Mouse (Mus musculus): ENCODE results near the gene Clpsl2.
A peak's percentile ranks its signal among the peaks of the same experiment; 100 is the strongest.

Clpsl2 gene

DNA sequence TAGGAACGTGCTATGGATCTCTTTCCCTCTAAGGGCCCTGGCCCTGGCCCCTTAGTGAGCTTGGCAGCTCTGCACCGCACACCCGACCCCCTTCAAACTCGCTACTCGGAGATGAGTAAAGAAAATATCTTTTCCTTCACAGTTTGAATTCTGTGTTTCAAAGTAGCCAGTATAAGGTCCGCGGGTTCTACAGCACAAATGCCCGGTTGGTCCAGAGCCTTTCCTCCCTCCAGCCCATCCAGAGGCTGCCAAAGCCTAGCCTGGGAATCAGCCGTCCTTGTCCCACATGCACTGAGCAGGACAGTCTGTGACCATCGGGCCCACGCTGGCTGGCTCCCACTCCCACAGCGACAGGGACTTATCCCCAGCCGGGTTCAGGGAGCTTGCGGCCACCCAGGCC is at the start of gene Clpsl2:
Gene Clpsl2 (plus strand): TSS at position 301 of the 400 bp plus-strand sequence.
- no peak for DNase-seq (ENCODE audit: low read depth)

DNA sequence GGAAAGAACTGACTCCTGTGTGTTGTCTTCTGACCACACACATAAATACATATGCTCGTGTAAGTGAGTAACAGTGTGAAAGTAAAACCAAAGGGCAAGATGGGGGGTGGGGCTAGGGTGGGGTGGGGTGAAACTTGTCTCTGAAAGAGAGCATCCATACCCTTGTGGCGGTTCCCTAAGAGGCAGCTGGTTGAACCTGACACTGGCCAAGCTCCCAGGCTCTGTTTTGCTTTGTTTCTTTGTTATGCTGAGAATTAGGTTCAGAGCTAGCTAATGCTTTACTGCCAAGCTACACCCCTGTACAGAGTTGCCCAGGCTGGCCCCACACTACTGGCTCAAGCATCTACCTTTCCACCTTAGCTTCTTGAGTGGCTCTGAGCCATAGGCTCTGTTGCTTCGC is 48.7 kb upstream of the Clpsl2 start:
- no peak for DNase-seq (ENCODE audit: low read depth)

DNA sequence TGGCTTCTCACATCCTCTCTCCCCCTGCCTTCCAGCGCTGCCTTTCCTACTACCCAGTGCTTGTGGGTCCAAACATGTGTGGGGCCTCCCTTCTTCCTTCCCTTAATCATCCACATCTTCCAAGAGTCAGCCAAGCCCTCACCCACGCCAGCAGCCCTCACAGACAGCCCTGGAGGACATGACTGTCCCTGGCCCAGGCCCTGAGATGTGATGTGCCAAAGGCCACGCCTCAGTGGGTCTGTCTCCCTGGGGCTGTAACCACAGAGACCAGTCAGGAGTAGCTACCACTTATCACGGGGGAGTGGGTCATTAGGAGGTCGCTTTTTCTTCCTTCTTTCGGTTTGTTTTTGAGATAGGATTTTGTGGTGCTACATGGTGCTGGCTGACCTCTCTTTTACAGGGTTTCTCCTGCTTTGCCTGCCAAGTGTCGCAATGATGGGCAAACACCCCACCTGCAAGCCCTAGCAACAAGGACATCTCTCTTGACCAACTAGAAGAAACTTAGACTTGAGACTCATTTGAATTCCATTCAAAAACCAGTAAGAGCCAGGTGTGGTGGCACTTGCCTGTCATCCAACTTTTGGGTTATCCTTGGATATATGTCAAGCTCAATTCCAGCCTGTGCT is 46.9 kb upstream of the Clpsl2 start:
- peak; percentile 49 for DNase-seq (ENCODE audit: low read depth)

DNA sequence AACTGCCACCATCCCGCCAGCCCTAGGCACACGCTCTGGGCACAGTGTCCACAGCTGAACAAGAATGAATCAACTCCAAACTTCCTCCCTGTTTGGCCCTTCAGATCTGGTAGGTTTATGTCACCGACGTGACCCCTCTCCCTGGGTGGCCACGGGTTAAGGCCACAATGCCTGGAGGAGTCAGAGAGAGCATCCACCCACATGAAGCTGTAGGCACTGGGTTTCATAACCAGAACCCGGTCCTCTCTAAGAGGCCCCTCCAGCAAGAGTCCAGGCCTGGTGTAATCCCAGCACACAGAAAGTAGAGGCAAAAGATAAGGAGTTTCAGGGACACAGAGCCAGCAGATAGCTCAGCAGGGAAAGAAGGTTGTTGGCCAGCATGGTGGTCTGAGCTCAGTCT is 45.0 kb upstream of the Clpsl2 start:
- DNase-seq (ENCODE audit: low read depth): no peak

DNA sequence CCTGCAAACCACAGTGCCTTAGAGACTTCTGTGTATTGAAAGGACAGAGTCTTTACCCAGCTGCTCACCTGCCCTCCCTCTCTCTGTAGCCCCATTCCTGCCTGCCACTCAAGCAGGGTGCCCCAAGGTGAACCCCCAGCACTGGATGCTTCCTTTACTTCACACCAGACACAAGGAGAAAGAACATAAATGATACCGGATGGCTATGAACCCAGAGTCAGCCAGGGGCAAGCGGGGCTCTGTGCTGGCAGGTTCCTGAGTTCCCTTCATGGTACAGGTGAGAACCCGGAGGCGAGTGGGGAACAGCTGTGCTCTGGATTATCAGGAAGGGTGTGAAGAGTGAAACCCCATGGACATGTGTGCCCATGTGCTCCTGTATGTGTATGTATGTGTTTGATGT is 43.6 kb upstream of the Clpsl2 start:
- no peak for DNase-seq (ENCODE audit: low read depth)

DNA sequence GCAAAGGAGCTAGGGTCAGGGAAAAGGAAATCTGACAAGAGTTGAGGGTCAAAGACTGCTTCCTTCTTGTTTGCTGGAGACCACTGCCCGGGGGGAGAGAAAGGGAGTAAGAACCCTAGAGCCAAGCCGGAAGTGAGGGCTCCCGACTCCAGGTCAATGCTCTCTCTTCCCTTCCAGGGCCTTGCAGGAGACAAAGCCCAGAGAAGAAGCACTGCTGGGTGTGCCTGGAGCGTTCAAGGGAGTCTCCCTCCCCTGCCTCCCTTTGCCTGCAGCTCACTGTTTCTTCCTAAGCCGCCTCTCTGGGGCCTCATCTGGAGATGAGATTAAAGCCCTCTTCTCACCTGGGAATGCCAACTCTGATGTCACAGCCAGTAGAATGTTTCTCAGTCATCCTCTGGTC is 42.3 kb upstream of the Clpsl2 start:
- no peak for DNase-seq (ENCODE audit: low read depth)

DNA sequence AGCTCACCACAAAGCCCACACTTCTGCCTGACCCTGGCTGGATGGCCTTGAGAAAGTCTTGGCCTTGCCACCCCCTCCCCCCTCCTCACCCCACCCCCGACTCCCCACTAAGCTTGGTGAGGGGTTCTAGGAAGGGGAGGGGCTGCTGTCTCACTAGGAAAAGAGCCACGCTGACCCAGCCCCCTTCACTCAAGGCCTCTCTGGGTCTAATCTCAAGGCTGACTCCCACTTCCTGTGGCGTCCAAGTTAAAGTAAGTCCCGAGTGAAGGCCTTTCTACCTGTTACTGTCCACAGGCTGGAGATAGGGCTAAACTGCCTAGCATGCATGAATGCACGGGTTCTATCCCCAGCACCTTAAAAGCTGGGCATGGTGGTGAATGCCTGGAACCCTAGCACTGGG is 41.7 kb upstream of the Clpsl2 start:
- DNase-seq (ENCODE audit: low read depth): no peak

DNA sequence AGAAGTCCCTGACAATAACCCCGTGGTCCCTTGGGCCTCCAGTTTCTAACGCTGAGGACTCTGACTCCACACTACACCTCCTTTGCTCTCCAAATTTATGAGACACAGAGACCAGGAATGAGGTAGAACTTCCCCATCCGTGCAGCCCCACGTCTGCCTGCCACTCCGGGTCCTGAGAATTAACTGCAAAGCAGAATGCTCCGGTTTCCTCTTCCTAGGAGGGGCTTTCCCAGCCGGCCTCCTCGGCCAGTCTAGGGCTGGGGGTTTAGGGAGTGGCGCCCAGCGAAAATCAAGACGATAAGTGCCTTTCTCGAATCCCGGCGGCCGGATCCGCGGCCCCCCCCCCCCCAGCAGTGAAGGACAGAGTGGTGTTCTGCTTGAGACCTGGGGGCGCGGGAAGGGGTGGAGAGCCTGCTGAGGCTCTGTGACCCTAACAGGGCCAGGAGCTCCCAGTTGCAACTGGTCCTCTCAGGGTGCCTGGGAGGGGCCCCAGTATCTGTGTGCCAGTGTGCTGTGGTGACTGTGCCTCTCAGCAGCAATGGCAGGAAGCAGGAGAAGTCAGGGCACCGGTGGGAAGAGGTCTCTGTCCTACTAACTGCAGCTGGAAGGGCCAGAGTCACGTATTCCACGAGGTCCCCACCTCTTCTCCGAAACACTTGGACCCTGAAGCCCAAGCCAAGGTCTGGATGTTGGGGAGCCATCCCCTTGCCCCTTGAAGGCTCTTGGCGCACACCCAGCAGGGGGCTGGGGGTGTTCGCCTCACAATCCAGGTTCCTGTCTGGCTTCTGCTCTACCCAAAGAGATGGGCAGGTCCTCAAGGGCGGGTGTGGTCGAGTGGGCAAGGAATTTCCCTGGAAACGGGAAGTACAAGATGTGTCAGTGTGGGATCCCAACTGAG is 38.5 kb upstream of the Clpsl2 start:
- no peak for DNase-seq (ENCODE audit: low read depth)

DNA sequence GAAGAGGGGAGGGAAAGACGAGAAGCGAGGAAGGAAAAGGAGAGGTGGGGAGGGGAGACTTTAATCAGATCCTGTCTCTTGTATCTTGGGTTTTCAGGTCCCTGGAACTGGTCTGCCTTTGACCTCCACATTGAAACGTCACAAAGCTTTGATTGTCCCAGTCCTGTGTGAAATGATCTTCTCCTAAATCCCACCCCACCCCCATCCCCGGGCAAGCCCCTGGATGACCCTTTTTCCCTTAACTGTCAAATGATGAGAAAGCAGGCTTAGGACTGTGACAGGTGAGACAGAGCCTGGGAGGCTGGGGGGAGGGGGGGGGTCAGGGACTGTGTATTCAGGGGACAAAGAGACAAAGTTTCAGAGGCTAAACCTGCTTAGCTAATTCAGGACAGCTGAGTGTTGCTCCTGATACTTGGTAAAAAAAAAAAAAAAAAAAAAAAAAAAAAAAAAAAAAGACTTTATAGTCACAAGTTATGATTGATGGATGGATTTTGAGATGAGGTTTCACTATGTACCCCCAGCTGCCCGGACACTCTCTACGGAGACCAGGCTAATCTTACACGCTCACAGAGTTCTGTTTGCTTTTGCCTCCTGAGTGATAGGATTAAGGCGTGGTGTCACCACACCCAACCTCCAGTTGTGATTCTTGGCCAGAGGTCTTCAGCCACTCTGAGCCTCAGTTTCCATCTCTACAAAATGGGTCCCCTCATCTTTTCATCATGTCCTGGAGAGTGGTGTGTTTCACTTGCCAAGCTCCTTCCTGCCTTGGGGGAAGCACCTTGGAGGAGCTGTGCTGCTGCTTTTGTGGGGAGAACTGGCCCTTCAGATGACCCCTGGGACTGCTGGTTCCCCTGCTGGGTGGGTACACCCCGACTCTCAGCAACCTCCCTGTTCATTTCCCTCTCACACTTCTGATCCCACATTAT is 37.3 kb upstream of the Clpsl2 start:
- no peak for DNase-seq (ENCODE audit: low read depth)

DNA sequence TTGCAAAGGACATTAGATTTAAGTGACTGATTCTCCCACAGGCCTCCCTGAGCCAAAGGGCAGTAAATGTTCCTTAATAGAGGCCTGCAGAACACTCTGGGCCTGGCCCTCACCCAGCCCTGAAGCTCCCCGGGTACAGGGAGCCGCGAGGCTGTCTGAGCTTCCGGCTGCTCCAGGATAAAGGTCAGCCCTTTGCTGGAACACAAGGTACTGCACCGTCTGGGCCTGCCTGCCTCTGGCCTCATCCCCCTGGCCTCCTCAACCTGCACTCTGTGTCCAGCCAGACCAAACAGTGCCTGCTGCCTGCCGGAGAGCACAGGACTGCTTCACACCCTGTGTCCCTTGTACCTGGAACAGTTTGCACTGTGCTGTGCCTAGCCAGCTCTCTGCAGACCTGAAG is 36.5 kb upstream of the Clpsl2 start:
- DNase-seq (ENCODE audit: low read depth): peak; percentile 38

DNA sequence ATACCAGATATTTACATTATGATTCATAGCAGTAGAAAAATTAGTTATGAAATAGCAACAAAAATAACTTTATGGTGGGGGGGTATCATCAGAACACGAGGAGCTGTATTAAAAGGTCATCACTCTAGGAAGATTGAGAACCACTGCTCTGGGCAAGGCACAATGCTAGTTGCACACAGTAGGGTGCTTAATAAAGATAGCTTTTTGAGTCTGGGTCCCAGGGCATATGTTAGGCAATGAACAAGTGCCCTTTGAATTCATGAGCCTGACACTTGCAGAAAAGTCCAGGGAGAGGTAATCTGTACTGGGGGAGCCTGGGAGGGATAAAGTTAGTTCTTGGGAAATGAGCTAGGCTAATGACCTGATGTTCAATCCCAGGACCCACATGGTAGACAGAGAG is 35.9 kb upstream of the Clpsl2 start:
- no peak for DNase-seq (ENCODE audit: low read depth)

DNA sequence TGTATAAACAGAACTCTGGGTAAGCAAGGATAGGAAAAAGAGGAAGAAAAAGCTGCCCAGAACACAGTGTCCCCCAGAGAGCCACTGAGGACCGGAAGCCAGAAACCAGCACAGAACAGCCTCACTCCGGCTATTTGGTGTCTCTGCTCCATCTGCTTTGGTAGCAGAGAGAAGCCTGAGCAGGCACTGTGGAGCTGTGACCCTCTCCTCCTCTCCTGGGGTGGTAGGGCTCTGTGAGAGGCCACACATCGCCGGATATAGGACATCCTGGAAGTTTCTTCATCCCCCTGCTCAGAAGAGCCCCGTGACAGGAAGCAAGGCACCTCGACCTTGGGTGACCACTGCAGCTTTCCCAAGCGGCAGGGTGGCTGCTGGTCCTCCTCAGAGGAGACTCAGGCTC is 35.4 kb upstream of the Clpsl2 start:
- no peak for DNase-seq (ENCODE audit: low read depth)

DNA sequence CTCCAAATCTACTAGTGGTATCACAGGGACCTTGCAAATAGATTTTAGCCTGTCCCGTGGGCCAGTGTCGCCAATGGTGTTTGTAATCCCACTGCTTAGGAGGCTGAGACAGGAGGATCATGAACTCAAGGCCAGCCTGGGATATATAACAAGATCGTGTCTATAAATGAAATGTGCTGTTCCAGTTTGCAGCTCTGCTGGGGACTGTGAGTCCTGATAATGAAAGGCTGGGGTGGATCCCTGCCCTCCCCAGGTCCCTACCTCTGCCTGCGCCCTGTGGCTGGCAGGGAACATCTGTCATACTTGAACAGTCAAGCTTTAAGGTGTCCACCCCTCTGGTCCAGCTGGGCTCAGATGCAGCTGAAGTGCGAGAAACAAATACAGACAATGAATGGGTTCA is 34.7 kb upstream of the Clpsl2 start:
- DNase-seq (ENCODE audit: low read depth): no peak

DNA sequence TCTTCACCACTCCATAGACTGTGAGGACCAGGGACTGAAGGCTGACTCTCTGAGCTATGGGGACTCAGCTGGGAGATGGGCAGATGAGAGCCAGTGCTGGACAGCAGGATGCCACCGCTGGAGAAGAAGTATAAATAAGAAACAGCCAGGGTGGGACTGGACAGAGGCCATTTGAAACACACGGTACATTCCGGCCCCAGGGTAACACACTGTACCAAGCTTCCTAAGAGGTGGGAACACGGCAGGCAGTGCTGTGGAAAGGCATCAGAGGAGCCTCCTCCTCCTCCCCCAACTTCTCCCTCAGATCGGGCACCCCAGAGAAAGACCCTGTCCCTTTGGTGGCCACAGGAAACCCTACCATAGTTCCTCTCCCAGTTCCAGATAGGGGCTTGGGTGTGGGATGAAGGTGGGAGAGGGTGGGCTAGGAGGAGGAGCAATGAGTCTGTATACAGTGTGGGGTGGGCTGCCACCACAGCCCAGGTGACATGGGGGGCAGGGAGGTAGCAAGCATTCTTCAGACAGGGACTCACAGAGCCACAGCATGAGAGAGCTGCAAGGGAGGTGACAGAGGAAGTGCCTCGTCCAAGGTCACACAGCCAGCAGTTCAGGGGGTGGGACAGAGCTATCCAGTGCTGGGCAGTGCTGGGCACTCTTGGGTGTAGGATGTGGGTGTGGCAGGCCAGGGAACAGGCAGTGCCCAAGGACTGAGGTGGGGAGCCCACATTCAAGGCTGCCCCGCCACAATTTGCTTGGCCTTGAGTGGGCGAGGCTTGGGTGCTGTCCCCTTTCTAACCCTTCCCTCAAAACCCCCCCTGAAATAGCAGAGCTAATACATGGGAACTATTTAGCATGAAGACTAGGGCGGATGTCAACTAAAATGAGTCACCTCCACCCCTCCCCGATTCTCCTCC is 33.5 kb upstream of the Clpsl2 start:
- DNase-seq (ENCODE audit: low read depth): peak; percentile 27

DNA sequence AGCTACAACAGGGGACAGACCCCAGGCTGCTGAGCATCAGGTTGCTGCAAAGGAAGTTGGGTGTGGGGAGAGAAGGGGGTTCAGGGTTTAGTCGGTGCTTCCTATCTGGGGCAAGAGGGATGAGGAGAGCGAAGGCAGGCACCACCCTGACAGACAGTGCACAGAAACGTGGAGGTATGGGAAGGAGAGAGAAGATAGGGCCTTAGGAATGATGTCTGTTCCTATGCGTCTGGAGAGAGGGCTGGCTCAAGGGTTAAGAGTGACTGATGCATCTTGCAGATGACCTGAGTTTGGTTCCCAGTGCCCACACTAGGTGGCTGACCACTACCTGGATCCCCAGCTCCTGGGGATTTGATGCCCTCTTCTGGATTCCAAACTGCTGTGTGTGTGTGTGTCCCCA is 32.3 kb upstream of the Clpsl2 start:
- no peak for DNase-seq (ENCODE audit: low read depth)

DNA sequence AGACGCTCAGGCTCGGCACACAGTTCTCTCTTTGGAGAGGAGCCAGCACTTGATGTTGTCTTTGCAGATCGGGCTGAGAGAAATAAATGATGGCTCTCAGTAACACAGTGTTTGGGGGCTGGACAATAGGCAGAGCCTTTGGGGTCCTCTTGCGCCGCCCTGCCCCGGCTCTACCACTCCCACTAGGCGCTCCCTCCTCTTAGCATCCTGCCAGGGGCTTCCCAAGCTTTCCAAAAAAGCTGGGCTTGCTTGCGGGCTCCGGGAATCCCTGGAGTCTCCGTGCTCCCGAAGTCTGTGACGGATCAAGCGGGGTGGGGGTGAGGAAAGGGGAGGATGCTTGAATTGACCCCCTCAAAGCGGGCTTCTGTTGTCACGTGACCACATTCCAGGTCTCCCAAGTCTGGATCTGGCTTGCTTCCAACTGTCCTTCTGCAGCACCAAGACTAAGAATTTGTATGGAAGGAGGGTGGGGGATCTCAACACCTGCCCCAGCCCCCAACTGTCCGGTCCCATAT is 31.7 kb upstream of the Clpsl2 start, which contains the start of gene Fkbp5:
Gene Fkbp5 (minus strand): TSS at position 87 of the 515 bp plus-strand sequence.
- DNase-seq (ENCODE audit: low read depth): peak; percentile 32

DNA sequence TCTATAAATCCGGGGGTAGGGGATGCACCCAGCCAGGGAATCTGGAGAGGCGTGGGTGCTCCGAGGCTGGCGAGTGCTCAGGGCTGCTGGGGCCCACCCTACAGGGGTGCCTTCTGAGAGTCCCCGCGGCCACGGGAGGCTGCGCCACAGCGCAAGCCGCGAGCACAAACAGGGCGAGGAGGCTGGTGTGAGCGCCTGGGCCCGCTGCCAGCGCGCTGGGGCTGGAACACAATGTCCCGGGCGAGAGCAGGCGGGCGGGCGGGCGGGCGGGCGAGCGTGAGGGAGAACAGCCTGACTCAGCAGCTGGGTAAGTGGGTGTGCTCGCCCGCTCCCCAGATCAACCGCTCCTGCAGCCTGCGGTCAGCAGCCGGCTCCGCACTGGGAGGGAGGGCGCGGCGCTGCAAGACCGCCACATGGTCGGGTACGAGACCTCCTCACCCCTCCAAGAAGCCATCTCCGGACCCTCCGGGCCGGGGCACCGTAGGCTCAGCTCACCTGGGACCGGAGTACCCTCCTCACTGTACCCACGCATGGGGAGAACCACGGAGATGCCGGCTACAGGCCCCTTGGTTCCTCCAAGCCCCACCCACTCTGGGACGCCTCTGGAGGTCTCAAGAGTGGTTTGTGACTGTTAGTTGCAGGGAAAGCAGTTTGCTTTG is 31.1 kb upstream of the Clpsl2 start:
- DNase-seq (ENCODE audit: low read depth): peak; percentile 76

DNA sequence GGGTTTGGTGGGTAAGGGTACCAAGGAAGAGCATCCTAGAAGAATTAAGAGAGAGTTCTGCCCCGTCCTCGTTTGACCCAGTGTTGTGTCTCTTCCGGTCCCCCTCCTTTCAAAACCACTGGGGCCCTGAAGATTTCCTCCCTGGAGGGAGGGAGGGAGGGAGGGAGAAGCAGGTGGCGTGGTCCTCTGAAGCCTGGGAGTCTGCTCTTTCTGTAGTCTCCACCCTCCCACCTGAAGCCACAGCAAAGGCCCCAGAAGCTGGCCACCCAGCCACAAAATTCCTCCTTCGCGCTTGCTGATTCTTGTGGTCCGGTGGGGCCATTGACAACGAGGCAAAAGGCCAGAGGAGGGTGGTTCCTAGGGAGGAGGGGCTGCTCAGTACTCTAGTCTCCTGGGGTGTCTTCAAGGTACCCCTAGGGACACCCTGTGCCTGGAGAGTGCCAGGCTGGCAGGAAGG is 30.6 kb upstream of the Clpsl2 start:
- no peak for DNase-seq (ENCODE audit: low read depth)

DNA sequence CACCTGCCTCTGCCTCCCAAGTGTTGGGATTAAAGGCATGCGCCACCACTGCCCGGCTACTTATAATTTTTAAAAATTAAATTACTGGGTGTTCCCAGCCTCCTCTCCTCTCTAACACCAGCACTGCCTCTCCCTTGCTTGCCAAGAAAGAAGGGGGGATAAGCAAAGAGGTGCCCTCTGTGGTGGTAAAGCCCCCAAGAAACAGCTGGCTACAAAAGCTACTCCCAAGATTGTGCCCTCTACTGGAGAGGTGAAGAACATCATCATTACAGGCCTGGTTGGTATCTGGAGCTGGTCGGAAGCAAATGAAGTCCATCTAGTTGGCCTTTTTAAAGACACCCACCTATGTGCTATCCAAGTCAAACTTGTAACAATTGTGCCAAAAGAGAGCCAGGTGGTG is 29.4 kb upstream of the Clpsl2 start:
- DNase-seq (ENCODE audit: low read depth): peak; percentile 24

DNA sequence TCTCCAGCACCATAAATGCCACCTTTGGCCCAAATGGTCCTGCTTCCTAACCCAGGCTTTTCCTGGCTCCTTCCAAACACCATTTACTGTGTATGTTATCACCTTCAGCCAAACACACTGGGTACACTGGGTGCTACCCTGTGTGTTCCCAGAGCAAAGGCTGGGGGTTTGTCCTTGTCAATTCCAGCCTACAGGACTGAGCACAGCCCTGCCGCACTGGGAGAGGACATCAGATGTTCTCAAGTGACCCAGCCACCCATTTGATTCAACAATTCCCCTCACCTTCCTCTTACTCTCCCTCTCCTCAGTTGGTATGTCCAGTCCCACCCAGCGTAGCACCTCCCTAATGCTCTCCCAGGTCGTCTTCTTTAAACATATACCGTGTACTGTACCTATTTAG is 28.6 kb upstream of the Clpsl2 start:
- DNase-seq (ENCODE audit: low read depth): no peak
